Mouse (Mus musculus) activated CD4-positive, CD25-positive, alpha-beta regulatory T cell (primary cell): Measurements from ENCODE around the gene Pthlh. TPM values are rescaled to one million over a fixed set of nuclear protein-coding genes. Genes with fewer than 3 reads are reported as not detected.

Source experiments
- polyA plus RNA-seq, 2 experiments: library from polyadenylated mRNA; unstranded; fragments of 100-300 nt; shearing (Covaris generic); gene quantifications; one replicate each; pipeline ENCODE4 v1.2.1; 2017

Pthlh gene
- not detected for polyA plus RNA-seq

GRCm38 (mm10) chr6:147263587-147264565 lies at the start of gene Pthlh:
TSS of gene Pthlh (minus strand) at chr6:147264183.

Other genes starting within 250 kb of the Pthlh start
- gene Rep15, start 231.6 kb downstream of the Pthlh start, polyA plus RNA-seq, result under 1 TPM in 1 of 2 experiments, not detected in 1; 0.49 TPM
- gene Mrps35, start 221.4 kb downstream of the Pthlh start, polyA plus RNA-seq, result 100 to 1,000 TPM; 105 to 124 TPM
- gene Mansc4, start 177.2 kb downstream of the Pthlh start, polyA plus RNA-seq, result under 1 TPM in 1 of 2 experiments, not detected in 1; 0.43 TPM
- 10 to 100 TPM in 1 of 2 experiments, 1 to 10 TPM in 1; 9.5 to 12.1 TPM for gene Klhl42, start 172.8 kb downstream of the Pthlh start, polyA plus RNA-seq
- 10 to 100 TPM in 1 of 2 experiments, 1 to 10 TPM in 1; 8.2 to 13.7 TPM for gene Ccdc91, start 211.6 kb upstream of the Pthlh start, polyA plus RNA-seq